Mouse (Mus musculus): ENCODE measurements around the gene Cyp27b1. TPM values are rescaled to one million over a fixed set of nuclear protein-coding genes. Genes with fewer than 3 reads are reported as not detected.
A peak's percentile ranks its signal among the peaks of the same experiment; 100 is the strongest.

Gene Cyp27b1
- 0.20 TPM for polyA plus RNA-seq (2012; fragmentation: generic; extraction: Trizol)
- long read RNA-seq, experiment 1 = 0 reads
- long read RNA-seq, experiment 2, partial matches to known transcripts = 0 of 1 reads
- long read RNA-seq, experiment 2, other reads (novel, unspliced or antisense) = 1 of 1 reads

GRCm38 (mm10) chr10:127047954-127048353 is at the start of gene Cyp27b1:
Gene Cyp27b1 (plus strand): TSS chr10:127048250.
- H3K79me2 ChIP-seq (ENCODE audit: control insufficient read depth, insufficient read depth) = peaks cover 11% of the 10 kb centered on the region
- peaks cover 17% of the 10 kb centered on the region for H3K27me3 ChIP-seq (ENCODE audit: control insufficient read depth, insufficient read depth, insufficient read length)
- no peak within 1 kb of the TSS for H3K4me3 ChIP-seq (ENCODE audit: insufficient read depth, poor library complexity, severe bottlenecking)
- H3ac ChIP-seq (ENCODE audit: control insufficient read depth, insufficient read length, low read depth) = no peak within 1 kb of the TSS
- H3K36me3 ChIP-seq (ENCODE audit: control insufficient read depth, insufficient read depth) = peaks cover 27% of the 10 kb centered on the region
- H3K79me3 ChIP-seq (ENCODE audit: low read depth) = peaks cover 2% of the 10 kb centered on the region
- TF ChIP-seq USF1 (IDR thresholded peaks at IDR 0.05; ENCODE audit: low read depth) (no peak), MAX (IDR thresholded peaks at IDR 0.05) (no peak), FOSL1 (IDR thresholded peaks at IDR 0.05; ENCODE audit: insufficient read depth, low read length, poor library complexity, severe bottlenecking) (no peak), MYOD1 (IDR thresholded peaks at IDR 0.05; ENCODE audit: control insufficient read depth, insufficient read length, low read depth) (no peak), CEBPB (IDR thresholded peaks at IDR 0.05; ENCODE audit: low read depth) (no peak), MYOG (IDR thresholded peaks at IDR 0.05; ENCODE audit: control insufficient read depth, extremely low read depth, insufficient read length) (no peak), CTCF (IDR thresholded peaks at IDR 0.05; ENCODE audit: control insufficient read depth, insufficient read depth, insufficient read length) (no peak)

- peaks cover 19% of the 10 kb centered on the region for H3K36me3 ChIP-seq (ENCODE audit: control insufficient read depth, insufficient read depth)
- H3ac ChIP-seq (ENCODE audit: control insufficient read depth, insufficient read length, low read depth) = no peak within 1 kb of the TSS
- no peaks in the 10 kb centered on the region for H3K27me3 ChIP-seq (ENCODE audit: control insufficient read depth, insufficient read depth, insufficient read length)
- no peak within 1 kb of the TSS for H3K4me3 ChIP-seq (ENCODE audit: insufficient read depth, poor library complexity, severe bottlenecking)
- H3K79me3 ChIP-seq (ENCODE audit: low read depth) = no peaks in the 10 kb centered on the region
- TF ChIP-seq CEBPB (IDR thresholded peaks at IDR 0.05; ENCODE audit: low read depth) (no peak), MAX (IDR thresholded peaks at IDR 0.05) (no peak), FOSL1 (IDR thresholded peaks at IDR 0.05; ENCODE audit: insufficient read depth, low read length, poor library complexity, severe bottlenecking) (no peak), MYOG (IDR thresholded peaks at IDR 0.05; ENCODE audit: control insufficient read depth, extremely low read depth, insufficient read length) (no peak), MYOD1 (IDR thresholded peaks at IDR 0.05; ENCODE audit: control insufficient read depth, insufficient read length, low read depth) (no peak), USF1 (IDR thresholded peaks at IDR 0.05; ENCODE audit: low read depth) (no peak), CTCF (IDR thresholded peaks at IDR 0.05; ENCODE audit: control insufficient read depth, insufficient read depth, insufficient read length) (no peak)
- no peaks in the 10 kb centered on the region for H3K79me2 ChIP-seq (ENCODE audit: control insufficient read depth, insufficient read depth)
These were observed 47.5 kb upstream of the Cyp27b1 start, which contains the start of gene Avil for GRCm38 (mm10) chr10:127000529-127000928. Gene Avil (plus strand): TSS chr10:127000709.

- Histone ChIP-seq H3K79me2 (ENCODE audit: control insufficient read depth, insufficient read depth) (no peaks in the 10 kb centered on the region), H3ac (ENCODE audit: control insufficient read depth, insufficient read length, low read depth) (no peak overlapping the region), H3K27me3 (ENCODE audit: control insufficient read depth, insufficient read depth, insufficient read length) (no peaks in the 10 kb centered on the region), H3K79me3 (ENCODE audit: low read depth) (no peaks in the 10 kb centered on the region), H3K36me3 (ENCODE audit: control insufficient read depth, insufficient read depth) (peaks cover 17% of the 10 kb centered on the region), H3K4me3 (ENCODE audit: insufficient read depth, poor library complexity, severe bottlenecking) (no peak overlapping the region)
- TF ChIP-seq MAX (IDR thresholded peaks at IDR 0.05) (no peak), CEBPB (IDR thresholded peaks at IDR 0.05; ENCODE audit: low read depth) (no peak), USF1 (IDR thresholded peaks at IDR 0.05; ENCODE audit: low read depth) (no peak), MYOD1 (IDR thresholded peaks at IDR 0.05; ENCODE audit: control insufficient read depth, insufficient read length, low read depth) (no peak), MYOG (IDR thresholded peaks at IDR 0.05; ENCODE audit: control insufficient read depth, extremely low read depth, insufficient read length) (no peak), FOSL1 (IDR thresholded peaks at IDR 0.05; ENCODE audit: insufficient read depth, low read length, poor library complexity, severe bottlenecking) (no peak), CTCF (IDR thresholded peaks at IDR 0.05; ENCODE audit: control insufficient read depth, insufficient read depth, insufficient read length) (no peak)
These were observed 46.8 kb upstream of the Cyp27b1 start for GRCm38 (mm10) chr10:127001297-127001696.

- no peaks in the 10 kb centered on the region for H3K79me2 ChIP-seq (ENCODE audit: control insufficient read depth, insufficient read depth)
- no peak overlapping the region for H3ac ChIP-seq (ENCODE audit: control insufficient read depth, insufficient read length, low read depth)
- TF ChIP-seq USF1 (IDR thresholded peaks at IDR 0.05; ENCODE audit: low read depth) (no peak), MYOD1 (IDR thresholded peaks at IDR 0.05; ENCODE audit: control insufficient read depth, insufficient read length, low read depth) (peak; percentile 53)
- H3K36me3 ChIP-seq (ENCODE audit: control insufficient read depth, insufficient read depth) = peaks cover 17% of the 10 kb centered on the region
- no peak overlapping the region for H3K4me3 ChIP-seq (ENCODE audit: insufficient read depth, poor library complexity, severe bottlenecking)
- no peaks in the 10 kb centered on the region for H3K27me3 ChIP-seq (ENCODE audit: control insufficient read depth, insufficient read depth, insufficient read length)
- H3K79me3 ChIP-seq (ENCODE audit: low read depth) = no peaks in the 10 kb centered on the region
These were observed 46.0 kb upstream of the Cyp27b1 start for GRCm38 (mm10) chr10:127002056-127002455.

GRCm38 (mm10) chr10:127002765-127003164 is 45.3 kb upstream of the Cyp27b1 start:
- peaks cover 11% of the 10 kb centered on the region for H3K36me3 ChIP-seq (ENCODE audit: control insufficient read depth, insufficient read depth)
- H3K4me3 ChIP-seq (ENCODE audit: insufficient read depth, poor library complexity, severe bottlenecking) = no peak overlapping the region
- no peaks in the 10 kb centered on the region for H3K79me2 ChIP-seq (ENCODE audit: control insufficient read depth, insufficient read depth)
- H3K79me3 ChIP-seq (ENCODE audit: low read depth) = no peaks in the 10 kb centered on the region
- TF ChIP-seq CEBPB (IDR thresholded peaks at IDR 0.05; ENCODE audit: low read depth) (no peak), MAX (IDR thresholded peaks at IDR 0.05) (no peak), USF1 (IDR thresholded peaks at IDR 0.05; ENCODE audit: low read depth) (no peak), CTCF (IDR thresholded peaks at IDR 0.05; ENCODE audit: control insufficient read depth, insufficient read depth, insufficient read length) (no peak), MYOD1 (IDR thresholded peaks at IDR 0.05; ENCODE audit: control insufficient read depth, insufficient read length, low read depth) (no peak), FOSL1 (IDR thresholded peaks at IDR 0.05; ENCODE audit: insufficient read depth, low read length, poor library complexity, severe bottlenecking) (no peak)
- H3K27me3 ChIP-seq (ENCODE audit: control insufficient read depth, insufficient read depth, insufficient read length) = no peaks in the 10 kb centered on the region
- no peak overlapping the region for H3ac ChIP-seq (ENCODE audit: control insufficient read depth, insufficient read length, low read depth)

GRCm38 (mm10) chr10:127003334-127003733 is 44.7 kb upstream of the Cyp27b1 start:
- Histone ChIP-seq H3K4me3 (ENCODE audit: insufficient read depth, poor library complexity, severe bottlenecking) (no peak overlapping the region), H3K79me2 (ENCODE audit: control insufficient read depth, insufficient read depth) (no peaks in the 10 kb centered on the region), H3K36me3 (ENCODE audit: control insufficient read depth, insufficient read depth) (peaks cover 5% of the 10 kb centered on the region), H3K27me3 (ENCODE audit: control insufficient read depth, insufficient read depth, insufficient read length) (no peaks in the 10 kb centered on the region), H3ac (ENCODE audit: control insufficient read depth, insufficient read length, low read depth) (no peak overlapping the region), H3K79me3 (ENCODE audit: low read depth) (no peaks in the 10 kb centered on the region)
- TF ChIP-seq CEBPB (IDR thresholded peaks at IDR 0.05; ENCODE audit: low read depth) (no peak), MAX (IDR thresholded peaks at IDR 0.05) (no peak), MYOD1 (IDR thresholded peaks at IDR 0.05; ENCODE audit: control insufficient read depth, insufficient read length, low read depth) (no peak), CTCF (IDR thresholded peaks at IDR 0.05; ENCODE audit: control insufficient read depth, insufficient read depth, insufficient read length) (no peak), MYOG (IDR thresholded peaks at IDR 0.05; ENCODE audit: control insufficient read depth, extremely low read depth, insufficient read length) (no peak), FOSL1 (IDR thresholded peaks at IDR 0.05; ENCODE audit: insufficient read depth, low read length, poor library complexity, severe bottlenecking) (no peak), USF1 (IDR thresholded peaks at IDR 0.05; ENCODE audit: low read depth) (no peak)
